Mouse (Mus musculus) ES-Bruce4 (cell line): ENCODE data around the gene Fli1.

Experiments used
- CTCF ChIP-seq: IDR thresholded peaks from one replicate; pipeline ENCODE4 v1.8.1; 2011; ENCODE audit warnings: low read depth, low read length
- EP300 ChIP-seq: IDR thresholded peaks from 2 replicates; pipeline ENCODE4 v1.6.1; 2011; ENCODE audit warnings: low read depth, low read length; ENCODE audit not compliant: insufficient read depth
- POLR2A ChIP-seq: IDR thresholded peaks from one replicate; pipeline ENCODE4 v1.8.1; 2011; ENCODE audit warnings: low read length; ENCODE audit not compliant: insufficient read depth

DNA sequence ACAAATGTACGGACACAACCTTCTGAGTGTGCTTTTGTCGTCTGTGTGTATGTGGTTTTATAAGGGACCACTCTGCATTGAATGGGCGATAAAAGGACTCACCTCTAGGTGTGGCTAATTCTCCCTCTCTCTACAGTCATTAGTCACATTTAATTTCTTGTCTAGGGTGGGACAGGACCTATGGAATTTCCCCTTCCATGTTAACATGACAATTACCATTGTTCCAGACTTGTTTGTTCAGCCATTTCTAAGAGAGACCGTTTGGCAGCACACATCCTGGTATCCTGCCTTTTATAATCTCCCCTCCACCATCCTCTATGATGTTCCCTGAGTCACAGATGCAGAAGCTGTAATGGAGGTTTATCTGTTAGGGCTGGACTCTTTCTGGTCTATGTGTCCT, 26.6 kb upstream of the Fli1 start:
- TF ChIP-seq CTCF (no peak), POLR2A (no peak), EP300 (no peak)
